Mouse (Mus musculus): Measurements from ENCODE around the gene Nosip.
A peak's percentile ranks its signal among the peaks of the same experiment; 100 is the strongest.
"Not testable (repeated sequence)": the region's sequence is repeated elsewhere in the genome, so short reads cannot be mapped to it uniquely, and the experiment has no call there.

The Nosip gene

GRCm38 (mm10) chr7:45092048-45092447, 29.8 kb downstream of the Nosip start, which contains the start of gene Rcn3:
Gene Rcn3, minus strand, starts transcription at chr7:45092221.
- no peak for DNase-seq

DNA sequence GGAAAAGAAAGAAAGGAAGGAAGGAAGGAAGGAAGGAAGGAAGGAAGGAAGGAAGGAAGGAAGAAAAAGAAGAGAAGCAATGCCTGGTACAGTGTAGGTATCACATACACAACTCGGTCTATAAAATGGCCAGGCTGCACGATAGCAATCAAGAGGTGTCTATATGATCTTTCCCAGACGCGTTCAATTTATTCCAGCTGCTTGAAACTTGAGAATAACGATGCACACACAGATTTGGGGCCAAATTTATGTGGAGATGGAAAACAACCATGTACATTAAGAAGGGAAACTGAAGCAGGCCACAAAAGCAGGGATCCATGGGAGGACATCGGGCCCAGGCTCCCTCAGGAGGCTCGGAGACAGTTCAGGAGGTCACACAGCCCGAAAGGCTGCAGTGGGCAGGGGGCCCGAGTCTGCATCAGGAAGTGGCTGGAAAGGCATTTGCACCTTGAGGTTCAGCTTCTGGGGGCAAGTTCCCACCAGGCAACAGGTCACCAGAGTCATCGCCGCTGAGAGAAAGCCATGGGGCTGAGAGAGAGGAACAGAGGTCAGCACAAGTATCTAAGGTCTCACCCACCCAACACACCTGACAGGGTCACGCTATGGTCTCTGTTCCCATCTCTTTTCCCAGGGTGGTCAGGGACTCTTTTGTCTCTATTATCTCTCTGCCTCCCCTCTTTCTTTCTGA, 30.7 kb downstream of the Nosip start:
- no peak for DNase-seq

- DNase-seq: no peak
These were observed 31.3 kb downstream of the Nosip start for GRCm38 (mm10) chr7:45093516-45093905.

GRCm38 (mm10) chr7:45094121-45094520, 31.9 kb downstream of the Nosip start:
- DNase-seq: no peak

GRCm38 (mm10) chr7:45095367-45095766, 33.1 kb downstream of the Nosip start:
- DNase-seq: no peak

DNA sequence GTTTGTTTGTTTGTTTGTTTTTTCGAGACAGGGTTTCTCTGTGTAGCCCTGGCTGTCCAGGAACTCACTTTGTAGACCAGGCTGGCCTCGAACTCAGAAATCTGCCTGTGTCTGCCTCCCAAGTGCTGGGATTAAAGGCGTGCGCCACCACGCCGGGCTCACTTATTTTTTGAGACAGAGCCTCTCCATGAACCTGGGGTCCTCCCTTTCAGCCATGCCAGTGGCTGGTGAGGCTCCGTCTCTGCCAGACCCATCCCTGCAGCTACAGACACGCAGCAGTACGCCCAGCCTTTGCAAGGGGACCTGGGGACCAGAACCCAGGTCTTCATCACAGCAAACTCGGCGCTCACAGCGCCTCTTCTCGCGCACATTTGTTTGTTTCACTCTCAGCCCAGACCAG, 33.7 kb downstream of the Nosip start:
- DNase-seq: not testable (repeated sequence)

DNA sequence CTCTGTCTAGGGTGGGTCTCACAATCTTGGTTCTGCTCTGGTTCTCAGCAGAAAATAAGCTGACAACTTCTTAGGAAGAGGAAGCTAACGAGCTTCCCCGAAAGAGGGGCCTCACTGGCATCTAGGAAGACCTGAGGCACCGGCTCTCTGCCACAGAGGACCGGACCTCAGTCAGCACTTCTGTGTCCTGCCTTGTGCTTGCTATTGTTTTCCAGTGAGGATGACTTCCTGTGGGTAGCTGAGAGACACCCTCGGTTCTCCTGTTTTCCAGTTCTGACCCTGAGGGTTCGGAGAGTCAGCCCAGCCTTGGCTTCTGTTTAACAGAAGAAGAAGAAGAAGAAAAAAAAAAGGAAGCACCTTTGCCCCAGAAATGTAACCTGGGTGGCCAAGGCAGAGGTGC, 35.2 kb downstream of the Nosip start:
- DNase-seq: no peak

GRCm38 (mm10) chr7:45098541-45099240, 36.5 kb downstream of the Nosip start:
- DNase-seq: no peak

GRCm38 (mm10) chr7:45100046-45100445, 37.8 kb downstream of the Nosip start:
- DNase-seq: no peak

DNA sequence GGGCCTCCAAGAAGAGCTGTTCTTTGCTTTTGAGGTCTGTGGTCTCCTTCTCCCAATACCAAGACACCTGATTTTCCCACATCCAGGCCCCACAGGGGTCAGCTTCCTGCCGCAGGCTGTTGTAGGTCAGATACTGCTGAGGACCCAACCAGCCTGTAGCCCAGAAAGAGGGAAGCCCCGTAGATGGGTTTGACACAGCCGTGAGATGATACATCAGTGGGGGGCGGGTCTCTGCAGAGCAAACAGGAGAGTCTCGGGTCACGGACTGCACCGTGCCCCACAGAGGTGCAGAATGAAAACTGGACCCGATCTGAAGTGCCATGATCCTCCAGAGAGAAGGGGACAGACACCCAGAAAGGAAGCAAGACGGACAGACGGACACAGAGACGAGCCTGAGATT, 40.2 kb downstream of the Nosip start:
- DNase-seq: no peak

- no peak for DNase-seq
These were observed 40.8 kb downstream of the Nosip start for GRCm38 (mm10) chr7:45102940-45103585.

GRCm38 (mm10) chr7:45103652-45104180, 41.5 kb downstream of the Nosip start, which contains the start of gene Fcgrt:
Gene Fcgrt, minus strand, starts transcription at chr7:45103851.
- DNase-seq: peak; percentile 41

DNA sequence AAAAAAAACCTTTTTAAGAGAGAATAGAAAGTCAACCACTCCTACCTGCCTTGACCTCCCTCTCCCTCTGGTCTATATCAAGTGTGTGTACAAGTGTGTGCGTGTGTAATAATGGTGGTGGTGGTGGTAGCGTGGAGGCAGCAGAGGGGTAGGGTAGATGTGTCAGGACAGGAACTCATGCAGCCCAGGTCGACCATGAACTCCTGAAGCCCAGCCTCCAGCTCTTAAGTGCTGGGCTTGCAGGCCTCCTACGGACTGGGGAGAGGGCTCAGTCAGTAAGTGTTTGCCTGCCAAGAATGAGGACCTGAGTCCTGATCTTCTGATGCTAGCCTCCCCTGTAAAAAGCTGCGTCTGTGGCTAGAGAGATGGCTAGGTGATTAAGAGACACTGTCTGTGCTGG, 42.7 kb downstream of the Nosip start:
- no peak for DNase-seq

- no peak for DNase-seq
These were observed 43.3 kb downstream of the Nosip start for GRCm38 (mm10) chr7:45105491-45105890.

DNA sequence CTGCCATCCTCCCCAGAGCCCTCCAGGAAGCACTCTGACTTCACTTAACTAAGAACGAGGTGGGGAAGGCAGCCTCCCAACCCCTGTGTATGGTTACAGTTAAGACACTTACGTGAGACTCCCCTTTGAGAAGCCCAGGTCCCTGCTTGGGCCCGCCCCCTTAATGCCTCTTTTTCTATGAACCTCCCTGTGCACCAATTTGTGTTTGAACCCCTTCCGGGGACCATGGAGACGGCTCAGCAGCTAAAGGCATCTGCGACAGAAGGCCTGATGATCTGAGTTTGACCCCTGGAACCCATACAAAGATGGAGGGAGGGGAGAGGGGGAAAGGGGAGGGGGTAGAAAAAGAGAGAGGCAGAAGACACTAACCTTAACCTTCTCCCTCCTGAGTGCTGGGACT, 44.2 kb downstream of the Nosip start:
- no peak for DNase-seq

DNA sequence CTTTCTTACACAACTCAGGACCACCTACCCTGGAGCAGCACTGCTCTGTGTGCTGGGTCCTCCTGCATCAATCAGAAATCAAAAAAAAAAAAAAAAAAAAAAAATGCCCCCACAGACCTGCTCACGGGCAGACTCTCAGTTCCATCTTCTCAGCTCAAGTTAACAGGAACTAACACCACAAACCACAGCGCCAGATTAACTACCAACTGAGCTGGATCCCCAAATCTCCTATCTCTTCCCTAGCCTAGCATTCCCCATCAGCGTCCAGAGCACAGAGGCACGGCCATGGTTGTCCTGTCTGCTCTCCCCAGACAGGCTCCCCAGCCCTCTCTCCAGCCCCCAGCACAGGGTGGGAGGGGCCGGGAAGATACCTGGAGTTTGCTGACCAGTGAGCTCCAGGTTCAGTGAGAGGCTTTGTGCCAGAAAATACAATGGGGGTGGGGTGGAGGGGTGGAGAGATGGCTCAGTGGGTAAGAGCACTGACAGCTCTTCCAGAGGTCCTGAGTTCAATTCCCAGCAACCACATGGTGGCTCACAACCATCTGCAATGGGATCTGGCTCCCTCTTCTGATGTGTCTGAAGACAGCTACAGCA, 44.9 kb downstream of the Nosip start:
- DNase-seq: no peak

DNA sequence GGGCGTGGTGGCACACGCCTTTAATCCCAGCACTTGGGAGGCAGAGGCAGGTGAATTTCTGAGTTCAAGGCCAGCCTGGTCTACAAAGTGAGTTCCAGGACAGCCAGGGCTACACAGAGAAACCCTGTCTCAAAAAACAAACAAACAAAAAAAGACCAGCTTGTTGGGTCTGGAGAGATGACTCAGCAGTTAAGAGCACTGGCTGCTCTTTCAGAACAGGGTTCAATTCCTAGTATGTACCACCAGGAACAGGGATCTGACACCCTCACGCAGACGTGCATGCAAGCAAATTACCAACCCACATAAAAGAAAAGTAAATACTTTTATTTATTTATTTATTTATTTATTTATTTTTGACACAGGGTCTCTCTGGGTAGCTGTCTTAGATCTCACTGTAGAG, 47.9 kb downstream of the Nosip start:
- DNase-seq: not testable (repeated sequence)

- no peak for DNase-seq
These were observed 49.7 kb downstream of the Nosip start for GRCm38 (mm10) chr7:45111940-45112339.

DNA sequence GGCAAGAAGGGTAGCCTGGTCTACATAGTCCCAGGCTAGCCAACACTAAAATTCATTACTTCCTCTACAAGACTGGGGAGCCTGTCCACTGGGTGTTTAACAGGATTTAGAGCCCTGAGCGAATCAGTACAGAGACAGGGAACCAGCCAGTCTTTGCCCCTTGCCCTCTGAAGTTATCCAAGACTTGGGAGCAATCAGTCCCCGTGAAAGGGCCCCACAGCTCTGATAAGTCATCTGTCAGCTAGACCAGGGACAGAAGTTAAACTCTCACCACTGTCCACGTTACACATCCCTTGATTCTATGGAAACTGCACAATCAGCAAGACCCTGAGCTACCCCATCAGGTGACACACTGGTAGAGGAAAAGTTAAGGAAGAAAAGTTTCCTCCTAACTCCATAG, 50.3 kb downstream of the Nosip start:
- no peak for DNase-seq

- no peak for DNase-seq
These were observed 51.2 kb downstream of the Nosip start for GRCm38 (mm10) chr7:45113476-45113875.

DNA sequence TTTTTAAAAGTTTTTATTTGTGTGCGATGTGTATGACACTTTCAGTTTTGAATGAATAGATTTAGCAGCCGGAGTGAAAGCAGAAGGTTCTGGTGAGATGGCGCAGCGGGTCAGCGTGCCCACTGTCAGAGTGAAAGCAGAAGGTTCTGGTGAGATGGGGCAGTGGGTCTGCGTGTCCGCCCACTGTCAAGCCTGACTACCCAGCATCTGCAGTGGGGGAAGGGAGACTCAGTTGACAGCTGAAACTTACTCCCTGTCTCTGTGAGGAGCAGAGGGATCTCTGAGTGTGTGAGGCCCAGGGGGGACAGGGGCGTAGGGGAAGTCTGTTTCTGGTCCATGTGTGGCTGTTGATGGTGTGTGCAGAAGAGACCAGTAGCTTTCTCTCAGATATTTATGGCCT, 55.3 kb downstream of the Nosip start:
- DNase-seq: no peak

- no peak for DNase-seq
These were observed 56.1 kb downstream of the Nosip start for GRCm38 (mm10) chr7:45118336-45118735.

All from right cerebral cortex, postnatal 25 days (tissue).